Mouse (Mus musculus) heart, embryonic 14.5 days (tissue): ENCODE measurements around the gene Ksr2. TPM values are rescaled to one million over a fixed set of nuclear protein-coding genes. Genes with fewer than 3 reads are reported as not detected.
"Not testable (repeated sequence)": the region's sequence is repeated elsewhere in the genome, so short reads cannot be mapped to it uniquely, and the experiment has no call there.

ENCODE experiments used
- ATAC-seq: fragments of 200-750 bp; cut with Nextera tagmentation; 2 replicates; pipeline ENCODE4 v1.8.0; 2017; ENCODE audit warnings: low read depth, moderate TSS enrichment; ENCODE audit not compliant: insufficient number of reproducible peaks, insufficient read depth, low FRiP score
- H3K27ac ChIP-seq, 2 experiments: fragments of 200-500 bp in 1 of 2; fragments of 300-500 bp in 1 of 2; sonication (generic) in 1 of 2; replicated peaks in 1 of 2; 2 replicates each; pipeline ENCODE4 v1.5.1; 2012 to 2014; ENCODE audit warnings: low read depth in 2 of 2, low read length in 2 of 2, control low read depth in 1 of 2, mild to moderate bottlenecking in 1 of 2, mixed read lengths in 1 of 2; ENCODE audit not compliant: control insufficient read depth in 1 of 2, insufficient read depth in 1 of 2
- H3K27me3 ChIP-seq: fragments of 300-500 bp; sonication (generic); 2 replicates; pipeline ENCODE4 v1.6.1; 2014; ENCODE audit warnings: mild to moderate bottlenecking, low read length, control low read depth; ENCODE audit not compliant: control insufficient read depth, insufficient read depth
- H3K36me3 ChIP-seq: fragments of 300-500 bp; sonication (generic); 2 replicates; pipeline ENCODE4 v1.6.1; 2014; ENCODE audit warnings: mild to moderate bottlenecking, control low read depth, low read length, mixed read lengths; ENCODE audit not compliant: control insufficient read depth, insufficient read depth
- H3K4me1 ChIP-seq, 2 experiments: fragments of 200-500 bp in 1 of 2; fragments of 300-500 bp in 1 of 2; sonication (generic) in 1 of 2; 2 replicates each; pipeline ENCODE4 v1.6.1; 2012 to 2014; ENCODE audit warnings: low read length in 2 of 2, control low read depth in 1 of 2, mixed read lengths in 1 of 2; ENCODE audit not compliant: control insufficient read depth in 2 of 2, insufficient read depth in 2 of 2
- H3K4me2 ChIP-seq: fragments of 300-500 bp; sonication (generic); 2 replicates; pipeline ENCODE4 v1.6.1; 2014; ENCODE audit warnings: mild to moderate bottlenecking, low read length
- H3K4me3 ChIP-seq, 2 experiments: fragments of 200-500 bp in 1 of 2; fragments of 300-500 bp in 1 of 2; sonication (generic) in 1 of 2; 2 replicates each; pipeline ENCODE4 v1.5.1; 2012 to 2014; ENCODE audit warnings: low read length in 2 of 2, mild to moderate bottlenecking in 2 of 2, control low read depth in 1 of 2, low read depth in 1 of 2, moderate library complexity in 1 of 2; ENCODE audit not compliant: control insufficient read depth in 1 of 2, insufficient read depth in 1 of 2
- H3K9ac ChIP-seq: fragments of 300-500 bp; sonication (generic); 2 replicates; pipeline ENCODE4 v1.6.1; 2014; ENCODE audit warnings: mild to moderate bottlenecking, low read length
- H3K9me3 ChIP-seq: fragments of 300-500 bp; sonication (generic); 2 replicates; pipeline ENCODE4 v1.6.1; 2016; ENCODE audit warnings: low read length, control low read depth; ENCODE audit not compliant: control insufficient read depth
- WGBS: fragments of 180-500 bp; shearing (Covaris S2); extraction: QIAGEN DNeasy Blood & Tissue Kit; methylation state at CpG from one replicate; pipeline ENCODE4 v1.1.7; 2014; 5-methylcytosine and 5-hydroxymethylcytosine counted together
- polyA plus RNA-seq: library from polyadenylated mRNA; unstranded; fragments of >200 nt; fragmentation: Nextera tagmentation; extraction: Ambion mirVana; gene quantifications from 2 replicates; pipeline ENCODE4 v1.2.1, GENCODE M21; 2014

The Ksr2 gene
- polyA plus RNA-seq, 1 experiment from 2014 or later, result 0.12 TPM

DNA sequence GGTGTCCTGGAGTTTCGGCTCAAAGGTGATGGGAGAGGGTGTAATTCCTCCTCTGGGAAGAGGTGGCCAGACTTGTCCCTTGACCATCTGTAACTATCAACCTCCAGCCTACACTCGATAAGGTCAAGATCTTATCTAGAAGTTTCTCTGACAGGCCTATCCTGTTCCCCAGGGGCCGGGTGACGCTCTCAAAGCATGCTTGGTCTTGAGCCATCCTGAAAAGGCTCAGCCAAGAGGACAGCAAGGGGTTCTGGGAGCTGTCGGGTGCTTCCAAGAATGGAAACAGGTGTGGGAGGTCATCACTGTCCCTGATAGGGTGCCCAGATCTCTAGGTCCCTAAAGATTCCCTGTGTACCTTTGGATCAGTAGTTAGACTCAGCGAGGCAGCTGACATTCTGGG is 4.4 kb upstream of the Ksr2 start:
- Histone ChIP-seq H3K4me3 (no peak overlapping the region), H3K9ac (no peak overlapping the region), H3K4me1 (peaks cover 0 to 3% of the 10 kb centered on the region in 2 experiments; a peak in 1 of 4 replicates), H3K27ac (no peak overlapping the region), H3K4me2 (no peak overlapping the region), H3K27me3 (peaks cover 43% of the 10 kb centered on the region), H3K36me3 (no peaks in the 10 kb centered on the region), H3K9me3 (no peaks in the 10 kb centered on the region)
- no peak for ATAC-seq
- 41% methylated on average over 6 of the region's 6 CpGs for WGBS

DNA sequence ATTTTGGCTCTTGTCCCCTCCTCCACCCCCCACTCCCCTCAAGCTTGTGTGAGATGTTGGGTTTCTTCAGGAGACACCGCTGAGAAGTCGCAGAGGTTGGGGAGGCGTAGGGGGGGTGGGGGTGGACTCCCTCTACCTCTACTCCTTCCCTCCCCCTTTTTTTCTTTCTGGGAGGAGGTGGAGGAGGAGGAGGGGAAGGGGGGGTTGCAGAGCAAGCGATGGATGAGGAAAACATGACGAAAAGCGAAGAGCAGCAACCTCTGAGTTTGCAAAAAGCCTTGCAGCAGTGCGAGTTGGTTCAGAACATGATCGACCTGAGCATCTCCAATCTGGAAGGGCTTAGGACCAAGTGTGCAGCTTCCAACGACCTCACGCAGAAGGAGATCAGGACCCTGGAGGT is 811 bp downstream of the Ksr2 start:
- no peaks in the 10 kb centered on the region for H3K36me3 ChIP-seq
- H3K9ac ChIP-seq, result no peak overlapping the region
- no peaks in the 10 kb centered on the region for H3K9me3 ChIP-seq
- H3K27ac ChIP-seq, result no peak overlapping the region
- H3K4me3 ChIP-seq, result peak overlapping the region in 1 of 2 experiments; percentile 63; a peak in 2 of 4 replicates
- peaks cover 0 to 3% of the 10 kb centered on the region in 2 experiments; a peak in 1 of 4 replicates for H3K4me1 ChIP-seq
- WGBS, result 5% methylated on average over 10 of the region's 10 CpGs
- ATAC-seq, result no peak
- H3K27me3 ChIP-seq, result peaks cover 64% of the 10 kb centered on the region
- peak overlapping the region; percentile 80 for H3K4me2 ChIP-seq

DNA sequence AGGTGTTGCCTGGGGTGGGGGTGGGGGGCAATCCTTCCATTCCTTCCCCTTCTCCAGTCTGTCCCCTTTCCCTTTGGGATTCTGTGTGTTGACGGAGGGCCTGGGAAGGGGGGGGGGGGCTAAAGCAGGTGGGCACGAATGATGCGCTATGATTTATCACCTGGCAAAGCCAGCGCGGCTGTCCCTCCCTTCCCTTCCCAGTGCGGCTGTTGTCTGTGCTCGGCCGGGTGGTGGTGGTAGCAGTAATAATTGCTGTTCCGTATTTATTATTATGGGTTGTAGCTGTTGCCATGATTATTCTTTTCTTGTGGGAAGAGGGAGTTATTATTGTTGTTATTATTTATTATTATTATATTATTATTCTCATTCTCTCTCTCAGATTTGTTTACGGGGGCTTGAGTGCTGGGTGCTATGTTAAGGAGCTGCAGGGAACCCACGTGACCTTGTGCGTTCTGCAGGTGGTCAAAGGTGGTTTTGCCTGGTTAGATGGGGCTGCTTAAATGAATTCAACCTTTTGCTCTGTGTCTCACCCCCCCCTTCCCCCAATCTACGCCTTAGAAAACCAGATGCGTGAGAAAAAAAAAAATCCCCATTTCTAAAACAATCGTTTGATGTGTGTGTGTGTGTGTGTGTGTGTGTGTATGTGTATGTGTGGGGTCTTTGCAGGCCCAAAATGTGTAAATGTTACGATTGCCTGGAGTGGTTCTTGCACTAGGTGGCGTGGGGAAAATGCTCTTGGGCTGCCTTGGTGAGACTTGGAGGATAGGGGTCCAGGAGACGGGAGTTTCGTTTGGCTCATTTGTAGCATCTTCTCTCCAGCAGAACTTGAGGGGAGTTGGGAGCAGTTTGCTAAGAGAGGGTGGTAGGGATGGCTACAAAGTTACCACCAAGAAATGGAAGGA is 1.5 kb downstream of the Ksr2 start:
- Histone ChIP-seq H3K9ac (no peak overlapping the region), H3K9me3 (no peaks in the 10 kb centered on the region), H3K27me3 (peaks cover 62% of the 10 kb centered on the region), H3K4me1 (peaks cover 0 to 3% of the 10 kb centered on the region in 2 experiments; a peak in 1 of 4 replicates), H3K27ac (no peak overlapping the region), H3K36me3 (no peaks in the 10 kb centered on the region), H3K4me3 (no peak overlapping the region), H3K4me2 (no peak overlapping the region)
- ATAC-seq, result no peak
- WGBS, result 39% methylated on average over 18 of the region's 19 CpGs

DNA sequence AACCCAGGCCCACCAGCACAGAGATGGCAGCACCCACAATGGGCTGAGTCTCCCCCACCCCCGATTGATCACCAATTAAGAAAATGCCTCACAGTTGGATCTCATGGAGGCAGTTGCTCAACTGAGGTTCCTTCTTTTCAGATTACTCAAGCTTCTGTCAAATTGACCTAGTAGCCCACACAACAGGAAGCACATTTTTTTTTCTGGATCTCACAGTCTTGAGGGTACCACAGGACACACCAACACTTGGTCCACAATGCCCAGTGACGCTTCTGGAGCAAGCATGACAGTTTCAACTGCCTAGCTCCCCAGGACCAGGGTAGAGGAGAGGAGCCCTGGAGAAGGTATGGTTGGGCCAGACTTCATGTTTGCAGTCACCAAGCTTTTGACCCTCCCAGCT is 3.6 kb downstream of the Ksr2 start:
- no peak for ATAC-seq
- WGBS, result 79% methylated on average over 2 of the region's 2 CpGs
- Histone ChIP-seq H3K4me2 (no peak overlapping the region), H3K9me3 (no peaks in the 10 kb centered on the region), H3K36me3 (no peaks in the 10 kb centered on the region), H3K4me3 (no peak overlapping the region), H3K4me1 (peaks cover 0 to 3% of the 10 kb centered on the region in 2 experiments; a peak in 1 of 4 replicates), H3K9ac (no peak overlapping the region), H3K27ac (no peak overlapping the region), H3K27me3 (peaks cover 42% of the 10 kb centered on the region)

DNA sequence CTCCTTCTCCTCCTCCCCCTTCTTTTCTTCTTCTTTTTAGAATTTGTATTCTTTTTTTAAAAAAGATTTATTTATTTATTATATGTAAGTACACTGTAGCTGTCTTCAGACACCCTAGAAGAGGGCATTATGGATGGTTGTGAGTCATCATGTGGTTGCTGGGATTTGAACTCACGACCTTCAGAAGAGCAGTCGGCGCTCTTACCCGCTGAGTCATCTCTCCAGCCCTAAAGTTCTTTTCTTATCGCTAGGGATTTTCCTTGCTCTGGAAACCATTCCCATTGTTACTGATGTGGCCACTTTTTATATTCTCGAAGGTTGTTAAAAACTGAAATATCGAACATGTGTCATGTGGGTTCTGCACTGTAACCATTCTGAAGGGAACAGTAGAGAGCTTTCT is 19.7 kb downstream of the Ksr2 start:
- H3K27me3 ChIP-seq, H3K9me3 ChIP-seq, H3K27ac ChIP-seq, H3K9ac ChIP-seq, H3K4me1 ChIP-seq, H3K4me3 ChIP-seq, ATAC-seq, H3K36me3 ChIP-seq, H3K4me2 ChIP-seq: not testable (repeated sequence)
- WGBS, result 89% methylated on average over 7 of the region's 7 CpGs

DNA sequence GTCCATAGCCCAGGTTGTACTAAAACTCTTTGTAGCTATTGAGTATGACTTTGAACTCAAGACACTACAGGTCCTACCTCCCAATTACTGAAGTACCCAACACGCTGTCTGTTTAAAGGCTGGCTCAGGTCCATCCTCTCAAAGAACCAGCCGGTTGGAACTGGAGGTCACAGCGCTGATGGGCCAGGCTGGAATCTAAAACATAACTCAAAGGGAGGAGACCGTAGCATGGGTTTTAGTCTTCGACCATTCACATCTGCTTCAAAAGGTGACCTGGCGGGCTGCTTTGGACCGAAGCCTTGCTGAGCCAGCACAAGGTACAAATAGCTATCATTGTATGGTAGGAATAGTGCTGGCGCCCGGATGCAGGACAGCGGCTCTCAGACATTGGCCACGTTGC is 26.5 kb downstream of the Ksr2 start:
- WGBS, result 92% methylated on average over 11 of the region's 11 CpGs
- Histone ChIP-seq H3K4me2 (no peak overlapping the region), H3K4me1 (no peaks in the 10 kb centered on the region), H3K4me3 (no peak overlapping the region), H3K36me3 (no peaks in the 10 kb centered on the region), H3K9me3 (no peaks in the 10 kb centered on the region), H3K27me3 (no peaks in the 10 kb centered on the region), H3K9ac (no peak overlapping the region), H3K27ac (no peak overlapping the region)
- ATAC-seq, result no peak

DNA sequence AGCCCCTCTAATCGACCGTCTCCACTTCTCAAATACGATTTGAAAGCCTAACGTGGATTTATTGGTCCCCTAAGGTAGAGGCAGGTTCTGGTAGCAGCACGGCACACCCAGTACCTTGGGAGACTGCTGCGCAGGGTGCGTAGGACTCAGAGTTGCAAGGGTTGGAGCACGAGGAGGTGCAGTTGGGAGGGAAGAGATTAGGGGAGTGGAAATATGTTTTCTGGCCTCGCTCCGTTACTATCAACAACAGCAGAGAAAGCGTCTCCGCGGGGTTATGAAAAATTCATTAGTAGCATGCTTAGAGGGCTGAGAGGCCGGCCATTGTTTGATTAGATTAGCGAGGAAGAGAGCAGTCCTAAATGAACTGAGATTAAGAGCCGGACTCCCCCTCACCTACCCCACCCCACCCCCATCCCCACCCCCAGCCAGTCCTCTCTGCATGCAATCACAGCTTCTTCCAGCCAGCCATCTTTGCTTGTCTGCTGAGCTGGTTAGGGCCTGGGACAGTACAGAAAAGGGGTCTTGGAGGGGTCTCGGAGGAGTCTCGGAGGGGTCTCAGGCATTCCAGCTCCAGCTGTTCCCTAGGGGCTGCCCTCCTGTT is 27.5 kb downstream of the Ksr2 start:
- WGBS, result 42% methylated on average over 18 of the region's 18 CpGs
- ATAC-seq, result no peak
- H3K4me2 ChIP-seq, result no peak overlapping the region
- H3K9me3 ChIP-seq, result no peaks in the 10 kb centered on the region
- no peak overlapping the region for H3K9ac ChIP-seq
- no peak overlapping the region for H3K27ac ChIP-seq
- no peaks in the 10 kb centered on the region for H3K4me1 ChIP-seq
- H3K4me3 ChIP-seq, result no peak overlapping the region
- no peaks in the 10 kb centered on the region for H3K27me3 ChIP-seq
- no peaks in the 10 kb centered on the region for H3K36me3 ChIP-seq
